9 mouse cellular contexts compared by ENCODE assay signal in the genomic region with DNA sequence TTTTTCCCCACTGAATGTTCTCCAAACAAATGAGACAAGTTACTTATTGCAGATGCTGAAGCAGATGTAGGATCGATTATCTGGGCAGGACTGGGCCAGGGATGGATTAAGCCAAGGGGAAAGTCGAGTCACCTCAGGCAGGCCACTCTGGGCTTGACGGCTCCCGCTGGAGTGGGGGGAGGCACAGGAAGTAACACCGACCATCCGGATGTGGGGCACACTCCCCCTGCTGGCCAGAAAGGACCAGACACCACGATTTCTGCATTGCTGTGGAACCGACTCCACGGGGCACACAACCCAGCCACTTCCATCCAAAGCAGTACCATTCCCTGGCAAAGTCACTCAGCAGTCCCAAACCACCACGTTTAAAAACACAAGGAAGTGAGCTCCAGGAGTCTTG. TPM values are rescaled to one million over a fixed set of nuclear protein-coding genes. Genes with fewer than 3 reads are reported as not detected.
A peak's percentile ranks its signal among the peaks of the same experiment; 100 is the strongest.
DNase-seq lines count a peak whose midpoint lies in the region; ATAC-seq and TF ChIP-seq lines count a peak whose summit lies in the region.
"Had no signal": no experiment of that assay in that cellular context is flagged by ENCODE, and none has a peak within 500 bp of the region (broad histone marks: within the 10 kb centered on the region; RNA-seq: fewer than 3 reads in every experiment).

No protein-coding gene starts in this region.

- H3K9ac ChIP-seq in intestine, postnatal 0 days (ENCODE audit: low read depth, low read length) = no peak overlapping the region
- no peak overlapping the region for H3K9ac ChIP-seq in intestine, embryonic 16.5 days (ENCODE audit: low read depth, low read length)
- no peak overlapping the region for H3K9ac ChIP-seq in ES-Bruce4 (ENCODE audit: low read depth, poor library complexity, severe bottlenecking)
- no peak overlapping the region for H3K9ac ChIP-seq in heart, embryonic 14.5 days (ENCODE audit: low read length)
- no peak overlapping the region for H3K9ac ChIP-seq in neural tube, embryonic 15.5 days (replicated peaks)
- H3K9ac ChIP-seq: embryonic facial prominence, embryonic 13.5 days had no signal

- TF ChIP-seq EP300 in ES-Bruce4 (IDR thresholded peaks at IDR 0.05; ENCODE audit: insufficient read depth, low read depth, low read length) = no peak

- ATAC-seq in intestine, postnatal 0 days = no peak
- ATAC-seq in intestine, embryonic 16.5 days = no peak
- 0 out of 2 replicates have a peak, but pooled peaks have one; percentile 26 for ATAC-seq in heart, embryonic 14.5 days (ENCODE audit: insufficient number of reproducible peaks, insufficient read depth, low FRiP score, low read depth)
- no peak for ATAC-seq in neural tube, embryonic 15.5 days (ENCODE audit: low FRiP score)

- no peaks in the 10 kb centered on the region for H3K36me3 ChIP-seq in intestine, postnatal 0 days (ENCODE audit: control insufficient read depth, insufficient read depth)
- no peaks in the 10 kb centered on the region for H3K36me3 ChIP-seq in intestine, embryonic 16.5 days (ENCODE audit: control insufficient read depth, insufficient read depth, low read length)
- H3K36me3 ChIP-seq in ES-Bruce4 (ENCODE audit: control insufficient read depth, insufficient read depth, low read length, poor library complexity, severe bottlenecking) = no peaks in the 10 kb centered on the region
- H3K36me3 ChIP-seq in heart, embryonic 14.5 days (ENCODE audit: control insufficient read depth, insufficient read depth, low read length) = no peaks in the 10 kb centered on the region
- H3K36me3 ChIP-seq in neural tube, embryonic 15.5 days = no peaks in the 10 kb centered on the region
- H3K36me3 ChIP-seq: embryonic facial prominence, embryonic 13.5 days had no signal

- TF ChIP-seq CTCF in intestine, postnatal 0 days (IDR thresholded peaks at IDR 0.05; ENCODE audit: low read depth) = peak; percentile 66
- TF ChIP-seq CTCF in ES-Bruce4 (IDR thresholded peaks at IDR 0.05; ENCODE audit: low read depth, low read length) = peak; percentile 58

- H3K4me1 ChIP-seq in intestine, postnatal 0 days (replicated peaks; ENCODE audit: control insufficient read depth, insufficient read depth, low read length) = no peaks in the 10 kb centered on the region
- H3K4me1 ChIP-seq in intestine, embryonic 16.5 days (ENCODE audit: control insufficient read depth, insufficient read depth, low read length) = no peaks in the 10 kb centered on the region
- no peaks in the 10 kb centered on the region for H3K4me1 ChIP-seq in ES-Bruce4 (ENCODE audit: control insufficient read depth, insufficient read depth, low read length)
- H3K4me1 ChIP-seq in heart, embryonic 14.5 days (ENCODE audit: control insufficient read depth in 2 of 2, insufficient read depth in 2 of 2, low read length in 2 of 2) = peaks cover 10% of the 10 kb centered on the region in 2 experiments
- H3K4me1 ChIP-seq in neural tube, embryonic 15.5 days = no peaks in the 10 kb centered on the region
- H3K4me1 ChIP-seq: embryonic facial prominence, embryonic 13.5 days had no signal

- no peaks in the 10 kb centered on the region for H3K27me3 ChIP-seq in intestine, postnatal 0 days (replicated peaks; ENCODE audit: control insufficient read depth, insufficient read depth, low read length)
- H3K27me3 ChIP-seq in intestine, embryonic 16.5 days (replicated peaks; ENCODE audit: control insufficient read depth, insufficient read depth, low read length) = no peaks in the 10 kb centered on the region
- H3K27me3 ChIP-seq in ES-Bruce4 (ENCODE audit: control insufficient read depth, insufficient read depth, low read length, poor library complexity, severe bottlenecking) = no peaks in the 10 kb centered on the region
- H3K27me3 ChIP-seq in heart, embryonic 14.5 days (ENCODE audit: control insufficient read depth, insufficient read depth, low read length) = no peaks in the 10 kb centered on the region
- 0 out of 2 replicates have a peak, but pooled peaks cover 2% of the 10 kb centered on the region for H3K27me3 ChIP-seq in neural tube, embryonic 15.5 days (replicated peaks)
- H3K27me3 ChIP-seq: embryonic facial prominence, embryonic 13.5 days had no signal

- no peak for TF ChIP-seq POLR2A in ES-Bruce4 (IDR thresholded peaks at IDR 0.05; ENCODE audit: insufficient read depth, low read length)

- intact Hi-C loops in left cerebral cortex, postnatal 36 days (cut with DNase I) = loop anchor here (5.0 kb wide), 2 partner anchors 385 to 985 kb away; no protein-coding TSS in a partner anchor

- H3K27ac ChIP-seq in intestine, postnatal 0 days (ENCODE audit: low read depth, low read length) = no peak overlapping the region
- no peak overlapping the region for H3K27ac ChIP-seq in intestine, embryonic 16.5 days (ENCODE audit: low read length)
- H3K27ac ChIP-seq in ES-Bruce4 (ENCODE audit: insufficient read depth, low read length) = no peak overlapping the region
- no peak overlapping the region for H3K27ac ChIP-seq in heart, embryonic 14.5 days (replicated peaks in 1 of 2; ENCODE audit: control insufficient read depth in 1 of 2, insufficient read depth in 1 of 2, low read depth in 2 of 2, low read length in 2 of 2)
- H3K27ac ChIP-seq in neural tube, embryonic 15.5 days (replicated peaks) = no peak overlapping the region
- H3K27ac ChIP-seq: embryonic facial prominence, embryonic 13.5 days had no signal

- DNase-seq in cerebellum, adult 18-20 months = peak; percentile 13 to 15
- DNase-seq in left cerebral cortex, postnatal 36 days (ENCODE audit: low spot score in 2 of 2) = peak; percentile 18 to 35
- peak; percentile 53 for DNase-seq in right cerebral cortex, postnatal 4 days

- WGBS in intestine, postnatal 0 days = 74% methylated on average over 10 of the region's 10 CpGs
- WGBS in intestine, embryonic 16.5 days = 75% methylated on average over 10 of the region's 10 CpGs
- WGBS in heart, embryonic 14.5 days = 64% methylated on average over 10 of the region's 10 CpGs
- WGBS in neural tube, embryonic 15.5 days = 66% methylated on average over 10 of the region's 10 CpGs

- no peak overlapping the region for H3K4me2 ChIP-seq in intestine, postnatal 0 days (replicated peaks; ENCODE audit: low read depth)
- H3K4me2 ChIP-seq in intestine, embryonic 16.5 days (ENCODE audit: low read depth, low read length) = no peak overlapping the region
- no peak overlapping the region for H3K4me2 ChIP-seq in heart, embryonic 14.5 days (ENCODE audit: low read length)
- H3K4me2 ChIP-seq in neural tube, embryonic 15.5 days = no peak overlapping the region
- H3K4me2 ChIP-seq: embryonic facial prominence, embryonic 13.5 days had no signal

- no peak overlapping the region for H3K4me3 ChIP-seq in intestine, postnatal 0 days (ENCODE audit: low read depth, low read length)
- H3K4me3 ChIP-seq in intestine, embryonic 16.5 days (ENCODE audit: low read length) = no peak overlapping the region
- no peak overlapping the region for H3K4me3 ChIP-seq in ES-Bruce4 (ENCODE audit: low read depth, low read length)
- no peak overlapping the region for H3K4me3 ChIP-seq in heart, embryonic 14.5 days (ENCODE audit: control insufficient read depth in 1 of 2, insufficient read depth in 1 of 2, low read depth in 1 of 2, low read length in 2 of 2)
- no peak overlapping the region for H3K4me3 ChIP-seq in neural tube, embryonic 15.5 days (replicated peaks)
- H3K4me3 ChIP-seq: embryonic facial prominence, embryonic 13.5 days had no signal

- no peaks in the 10 kb centered on the region for H3K9me3 ChIP-seq in intestine, postnatal 0 days (ENCODE audit: control insufficient read depth)
- H3K9me3 ChIP-seq in intestine, embryonic 16.5 days (ENCODE audit: control insufficient read depth, low read length) = no peaks in the 10 kb centered on the region
- H3K9me3 ChIP-seq in ES-Bruce4 (replicated peaks; ENCODE audit: control insufficient read depth, insufficient read depth, low read length, poor library complexity, severe bottlenecking) = no peaks in the 10 kb centered on the region
- H3K9me3 ChIP-seq in heart, embryonic 14.5 days (ENCODE audit: control insufficient read depth, low read length) = no peaks in the 10 kb centered on the region
- no peaks in the 10 kb centered on the region for H3K9me3 ChIP-seq in neural tube, embryonic 15.5 days (replicated peaks)
- H3K9me3 ChIP-seq: embryonic facial prominence, embryonic 13.5 days had no signal

RNA-seq across cellular contexts. Expression of gene Mlip, which starts 24.3 kb away (rescaled TPM):
- 0.47 and 0.52 TPM in 2 replicates for polyA plus RNA-seq in intestine, postnatal 0 days (2015; fragmentation: Nextera tagmentation; extraction: Ambion mirVana)
- polyA plus RNA-seq in intestine, embryonic 16.5 days (2015; fragmentation: Nextera tagmentation; extraction: Ambion mirVana) = 0.59 and 0.60 TPM in 2 replicates
- not detected in 2 replicates for polyA plus RNA-seq in ES-Bruce4 (2011; ENCODE audit: insufficient read depth, insufficient read length, low read depth, missing spikeins)
- polyA plus RNA-seq in heart, embryonic 14.5 days (2014; fragmentation: Nextera tagmentation; extraction: Ambion mirVana) = 109 and 113 TPM in 2 replicates
- total RNA-seq in left cerebral cortex, postnatal 36 days (2021) = 100 to 1,000 TPM; 117 to 119 TPM
- polyA plus RNA-seq in neural tube, embryonic 15.5 days (2015; fragmentation: Nextera tagmentation; extraction: Ambion mirVana) = 1.4 and 1.8 TPM in 2 replicates

Comparison
In these comparisons a context has a peak if more than half of its experiments do, and no peak if none do; other contexts are left out.
1. RNA of gene Mlip, which starts 24.3 kb away (polyA plus RNA-seq): 109 to 113 TPM in heart, embryonic 14.5 days; 1.4 to 1.8 TPM in neural tube, embryonic 15.5 days, 0.59 to 0.60 TPM in intestine, embryonic 16.5 days, 0.47 to 0.52 TPM in intestine, postnatal 0 days and not detected in ES-Bruce4; every median in the first group is over 10 times any median in the second.
2. Peak in every context shown above with its lines, with median percentiles within 50 percentile points of each other: DNase-seq.